Mouse (Mus musculus) cerebellum, adult 2 months (tissue): ENCODE data around the gene Lrrc29.
"Not testable (repeated sequence)": the region's sequence is repeated elsewhere in the genome, so short reads cannot be mapped to it uniquely, and the experiment has no call there.

Experiments used
- CTCF ChIP-seq: fragments of 200-500 bp; IDR thresholded peaks from 2 replicates; pipeline ENCODE4 v1.5.1; 2011; ENCODE audit warnings: low read depth, mild to moderate bottlenecking, control low read depth, low read length, moderate library complexity, borderline replicate concordance; ENCODE audit not compliant: insufficient read depth
- POLR2A ChIP-seq: fragments of 200-500 bp; IDR thresholded peaks from 2 replicates; pipeline ENCODE4 v1.6.1; 2011; ENCODE audit warnings: low read length, control low read depth, borderline replicate concordance; ENCODE audit not compliant: insufficient read depth

DNA sequence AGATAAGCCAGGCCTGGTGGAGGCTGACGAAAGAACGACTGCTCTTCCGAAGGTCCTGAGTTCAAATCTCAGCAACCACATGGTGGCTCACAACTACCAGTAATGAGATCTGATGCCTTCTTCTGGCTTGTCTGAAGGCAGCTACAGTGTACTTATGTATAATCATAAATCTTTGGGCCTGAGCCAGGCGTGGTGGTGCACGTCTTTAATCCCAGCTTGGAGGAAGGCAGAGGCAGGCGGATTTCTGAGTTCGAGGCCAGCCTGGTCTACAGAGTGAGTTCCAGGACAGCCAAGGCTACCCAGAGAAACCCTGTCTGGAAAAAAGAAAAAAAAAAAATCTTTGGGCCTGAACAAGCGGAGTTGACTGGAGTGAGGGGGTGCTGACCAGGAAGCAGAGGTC lies 34.7 kb downstream of the Lrrc29 start:
- not testable (repeated sequence) for TF ChIP-seq CTCF, POLR2A
